Mouse (Mus musculus): Measurements from ENCODE around the gene Cerkl. TPM values are rescaled to one million over a fixed set of nuclear protein-coding genes. Genes with fewer than 3 reads are reported as not detected.

Gene Cerkl
- polyA plus RNA-seq, 1 experiment: not detected

DNA sequence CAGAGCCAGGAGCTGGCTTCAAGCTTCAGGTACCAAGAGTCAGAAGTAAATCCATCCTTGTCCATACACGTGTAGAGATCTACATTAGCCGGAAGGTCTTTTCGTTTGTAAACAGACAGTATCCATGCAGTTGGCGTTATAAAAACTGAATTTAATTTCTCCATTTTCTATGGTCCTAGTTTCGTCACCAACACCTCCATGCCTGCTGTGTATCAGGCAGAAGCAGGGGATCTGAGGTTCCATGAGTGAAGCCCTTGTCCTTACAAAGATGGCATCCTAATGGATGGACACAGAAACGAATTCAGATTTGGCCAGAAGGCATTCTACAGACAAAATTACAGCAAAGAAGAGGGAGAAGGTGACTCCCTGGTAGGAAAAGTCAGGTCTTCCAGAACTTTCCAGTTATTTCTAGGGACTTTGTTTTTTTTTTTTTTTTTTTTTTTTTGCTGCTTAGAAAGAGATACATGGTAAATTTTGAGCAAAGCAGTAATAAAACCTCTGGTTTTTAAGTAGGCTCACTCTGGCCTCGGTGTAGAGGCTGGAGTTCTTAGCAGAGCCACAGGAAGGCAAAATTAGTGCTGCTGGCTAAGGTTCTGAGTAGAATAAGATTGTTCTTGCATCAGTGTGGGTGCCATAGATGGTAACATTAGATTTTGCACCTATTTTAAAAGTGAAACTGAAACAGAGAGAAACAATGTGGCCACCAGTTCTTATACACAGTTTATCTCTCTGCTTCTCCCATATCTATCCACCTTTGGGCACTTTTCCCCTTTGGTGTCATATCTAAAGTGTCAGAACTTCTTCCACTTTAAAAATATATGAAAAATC lies 85.0 kb downstream of the Cerkl start:
- no peak overlapping the region for H3K27ac ChIP-seq (ENCODE audit: insufficient read depth, low read depth, low read length)
- 92% methylated on average over 7 of the region's 7 CpGs for WGBS

DNA sequence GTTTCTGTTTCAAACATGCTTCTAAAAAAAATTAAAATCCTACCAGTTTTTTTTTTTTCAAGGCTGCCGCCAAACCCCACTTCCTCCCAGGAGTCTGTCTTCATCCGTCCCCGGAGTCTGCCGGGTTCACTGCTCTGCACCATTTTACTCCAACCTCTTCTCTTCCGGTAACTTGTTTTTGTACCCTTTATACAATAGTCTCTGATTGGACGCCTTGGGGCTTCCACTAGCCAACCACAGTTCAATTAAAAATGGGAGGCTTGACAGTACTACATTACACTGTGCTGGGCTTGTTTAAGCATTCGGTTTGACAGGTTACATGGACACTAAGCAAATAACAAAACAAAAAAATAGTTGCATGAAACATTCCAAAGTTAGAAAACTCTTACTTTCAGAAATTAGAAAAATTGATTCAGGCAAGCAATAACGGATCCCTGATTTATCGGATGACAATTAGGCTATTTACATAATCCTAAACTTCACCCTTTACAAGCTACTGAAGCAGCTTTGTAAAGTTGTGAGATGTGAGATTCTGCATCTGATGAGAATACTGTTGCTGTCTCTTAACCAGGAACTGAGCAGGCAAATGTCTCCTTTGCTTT lies 85.8 kb downstream of the Cerkl start:
- no peak overlapping the region for H3K27ac ChIP-seq (ENCODE audit: insufficient read depth, low read depth, low read length)
- no peak overlapping the region for H3K4me3 ChIP-seq (ENCODE audit: insufficient read depth, low read depth, low read length)
- WGBS: 66% methylated on average over 9 of the region's 9 CpGs
- no peaks in the 10 kb centered on the region for H3K4me1 ChIP-seq (ENCODE audit: control insufficient read depth, insufficient read depth, low read length)
- TF ChIP-seq CTCF (IDR thresholded peaks at IDR 0.05; ENCODE audit: insufficient read depth, low read depth, low read length) (no peak), POLR2A (IDR thresholded peaks at IDR 0.05; ENCODE audit: insufficient read depth, low read depth, low read length) (no peak)

More for the DNA sequence above, 85.0 kb downstream of the Cerkl start:
- Histone ChIP-seq H3K4me1 (ENCODE audit: control insufficient read depth, insufficient read depth, low read length) (no peaks in the 10 kb centered on the region), H3K4me3 (ENCODE audit: insufficient read depth, low read depth, low read length) (no peak overlapping the region)
- TF ChIP-seq POLR2A (IDR thresholded peaks at IDR 0.05; ENCODE audit: insufficient read depth, low read depth, low read length) (no peak), CTCF (IDR thresholded peaks at IDR 0.05; ENCODE audit: insufficient read depth, low read depth, low read length) (no peak)

DNA sequence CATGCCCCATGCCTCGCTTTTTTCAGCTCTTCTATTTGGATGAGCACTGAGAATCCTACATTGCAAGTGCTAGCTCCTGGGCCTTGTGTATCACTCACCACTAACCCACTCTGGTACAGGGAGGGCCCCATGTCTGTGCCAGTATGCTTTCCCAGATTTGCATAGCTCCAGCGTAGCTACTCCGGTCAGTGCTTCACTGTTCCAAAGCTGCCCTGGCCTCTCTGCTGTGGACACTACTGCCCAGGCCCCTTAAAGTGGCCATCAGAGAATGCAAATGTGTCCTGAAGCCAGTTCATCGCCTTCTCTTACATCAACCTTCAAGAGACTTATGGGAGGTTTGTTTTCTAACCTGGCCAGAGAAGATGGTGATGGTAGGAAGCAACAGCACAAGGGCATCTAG lies 86.7 kb downstream of the Cerkl start:
- no peak for TF ChIP-seq CTCF (IDR thresholded peaks at IDR 0.05; ENCODE audit: insufficient read depth, low read depth, low read length)
- TF ChIP-seq POLR2A (IDR thresholded peaks at IDR 0.05; ENCODE audit: insufficient read depth, low read depth, low read length): no peak
- Histone ChIP-seq H3K4me3 (ENCODE audit: insufficient read depth, low read depth, low read length) (no peak overlapping the region), H3K27ac (ENCODE audit: insufficient read depth, low read depth, low read length) (no peak overlapping the region), H3K4me1 (ENCODE audit: control insufficient read depth, insufficient read depth, low read length) (no peaks in the 10 kb centered on the region)
- 91% methylated on average over 4 of the region's 4 CpGs for WGBS

DNA sequence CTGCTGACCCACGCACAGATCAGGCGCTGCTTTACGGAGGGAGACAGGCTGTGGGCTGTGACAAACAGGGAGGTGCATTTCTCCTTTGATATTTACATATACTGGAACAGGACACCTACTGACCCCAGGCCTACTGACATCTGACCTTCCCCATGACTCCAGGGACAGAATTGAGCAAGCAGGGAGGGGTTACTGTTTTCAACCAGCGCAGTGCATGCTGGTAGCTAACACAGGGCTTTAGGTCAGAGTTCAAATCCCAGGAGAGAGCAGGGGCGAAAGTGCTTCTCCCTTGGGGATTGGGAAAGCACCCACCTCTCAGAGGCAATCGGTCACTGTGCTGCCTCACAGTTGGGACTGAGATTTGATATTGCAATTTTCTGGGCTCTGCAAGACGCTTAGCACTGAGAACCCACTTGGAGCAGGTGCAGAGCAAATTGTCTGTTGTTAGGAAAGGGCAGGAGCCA lies 87.5 kb downstream of the Cerkl start:
- TF ChIP-seq POLR2A (IDR thresholded peaks at IDR 0.05; ENCODE audit: insufficient read depth, low read depth, low read length): no peak
- no peak for TF ChIP-seq CTCF (IDR thresholded peaks at IDR 0.05; ENCODE audit: insufficient read depth, low read depth, low read length)
- no peak overlapping the region for H3K27ac ChIP-seq (ENCODE audit: insufficient read depth, low read depth, low read length)

DNA sequence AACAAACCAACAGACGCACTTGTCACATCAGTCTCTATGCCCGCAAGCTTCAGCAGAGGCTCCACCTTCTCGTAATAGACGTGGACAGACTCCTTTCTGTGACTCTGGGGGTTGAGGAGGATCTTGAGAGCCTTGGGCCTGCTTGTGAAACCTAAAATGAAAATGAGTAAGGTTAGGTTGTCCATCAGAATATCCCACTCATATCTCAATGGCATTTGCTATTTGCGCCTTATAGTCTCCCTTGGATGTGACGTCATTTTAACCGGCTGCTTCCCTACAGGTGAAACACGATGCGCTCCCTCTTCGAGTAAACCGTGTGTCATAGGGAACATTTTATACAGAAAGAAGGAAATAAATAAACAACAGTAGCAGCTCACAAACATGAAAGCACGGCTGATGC lies 87.9 kb downstream of the Cerkl start:
- TF ChIP-seq CTCF (IDR thresholded peaks at IDR 0.05; ENCODE audit: insufficient read depth, low read depth, low read length): no peak
- TF ChIP-seq POLR2A (IDR thresholded peaks at IDR 0.05; ENCODE audit: insufficient read depth, low read depth, low read length): no peak
- 92% methylated on average over 12 of the region's 12 CpGs for WGBS
- no peak overlapping the region for H3K4me3 ChIP-seq (ENCODE audit: insufficient read depth, low read depth, low read length)
- H3K4me1 ChIP-seq (ENCODE audit: control insufficient read depth, insufficient read depth, low read length): no peaks in the 10 kb centered on the region
- no peak overlapping the region for H3K27ac ChIP-seq (ENCODE audit: insufficient read depth, low read depth, low read length)

More for the DNA sequence above, 87.5 kb downstream of the Cerkl start:
- 87% methylated on average over 7 of the region's 7 CpGs for WGBS
- H3K4me3 ChIP-seq (ENCODE audit: insufficient read depth, low read depth, low read length): no peak overlapping the region
- H3K4me1 ChIP-seq (ENCODE audit: control insufficient read depth, insufficient read depth, low read length): no peaks in the 10 kb centered on the region

DNA sequence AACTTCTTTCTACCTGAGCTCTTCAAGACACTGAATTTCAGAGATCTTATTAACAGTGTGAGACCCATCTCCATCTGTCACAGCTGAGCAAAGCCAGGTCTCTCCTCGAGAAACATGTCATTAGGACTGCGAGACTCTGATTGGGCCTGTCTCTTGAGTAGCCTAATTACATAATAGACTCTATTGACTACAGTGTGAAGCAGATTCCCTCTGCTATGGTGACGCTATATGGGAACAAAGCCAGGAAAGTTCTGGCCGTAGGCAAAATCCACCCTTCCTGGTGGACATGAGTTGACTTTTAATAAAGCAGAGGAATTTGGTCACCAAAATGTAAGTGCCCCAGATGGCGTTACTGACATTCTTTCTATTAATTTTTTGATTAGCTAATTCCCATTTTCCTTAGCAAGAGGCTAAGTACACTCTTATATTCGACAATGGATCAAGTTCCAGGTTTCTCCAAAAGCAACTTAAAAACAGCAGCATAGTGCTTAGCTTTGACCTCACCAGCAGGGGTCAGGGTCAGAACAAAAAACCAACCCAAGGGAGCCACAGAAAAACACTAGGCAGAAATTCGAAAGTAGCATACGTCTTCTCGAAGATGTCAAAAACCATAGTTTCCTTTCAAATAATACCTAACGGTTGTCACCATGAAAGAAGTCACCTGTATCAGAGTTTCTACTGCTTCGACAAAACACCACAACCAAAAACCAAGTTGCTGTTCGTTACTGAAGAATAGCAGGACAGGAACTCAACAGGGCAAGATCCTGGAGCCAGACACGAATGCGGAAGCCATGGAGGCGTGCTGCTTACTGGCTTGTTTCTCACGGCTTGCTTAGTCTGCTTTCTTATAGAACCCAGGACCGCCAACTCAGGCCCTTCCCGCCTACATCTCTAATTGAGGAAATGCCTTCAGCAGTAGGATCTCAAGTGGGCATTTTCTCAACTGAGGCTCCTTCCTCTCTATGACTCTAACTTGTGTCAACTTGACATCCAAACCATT lies 88.8 kb downstream of the Cerkl start:
- Histone ChIP-seq H3K27ac (ENCODE audit: insufficient read depth, low read depth, low read length) (no peak overlapping the region), H3K4me1 (ENCODE audit: control insufficient read depth, insufficient read depth, low read length) (no peaks in the 10 kb centered on the region), H3K4me3 (ENCODE audit: insufficient read depth, low read depth, low read length) (no peak overlapping the region)
- WGBS: 73% methylated on average over 18 of the region's 18 CpGs
- TF ChIP-seq POLR2A (IDR thresholded peaks at IDR 0.05; ENCODE audit: insufficient read depth, low read depth, low read length): no peak
- no peak for TF ChIP-seq CTCF (IDR thresholded peaks at IDR 0.05; ENCODE audit: insufficient read depth, low read depth, low read length)

DNA sequence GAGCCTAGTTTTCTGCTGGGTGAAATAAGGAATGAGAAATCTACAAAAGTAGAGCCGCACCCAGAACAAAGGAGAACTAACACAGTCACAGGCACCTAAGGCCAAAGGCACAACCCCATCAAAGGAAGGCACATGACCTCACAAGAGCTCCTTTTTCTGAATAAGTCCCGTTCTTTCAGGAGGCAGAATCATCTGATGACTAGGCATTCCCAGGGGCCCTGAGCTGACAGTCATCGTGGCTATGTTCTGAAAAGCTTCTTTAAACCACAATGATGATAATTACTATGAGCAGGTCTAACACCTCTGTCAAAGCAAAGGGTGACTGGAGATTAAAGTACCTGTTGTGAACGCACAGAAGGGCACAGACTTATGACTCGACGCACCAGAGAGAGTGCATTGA lies 92.7 kb downstream of the Cerkl start:
- H3K4me3 ChIP-seq (ENCODE audit: insufficient read depth, low read depth, low read length): no peak overlapping the region
- TF ChIP-seq CTCF (IDR thresholded peaks at IDR 0.05; ENCODE audit: insufficient read depth, low read depth, low read length) (no peak), POLR2A (IDR thresholded peaks at IDR 0.05; ENCODE audit: insufficient read depth, low read depth, low read length) (no peak)
- WGBS: 77% methylated on average over 6 of the region's 6 CpGs
- no peak overlapping the region for H3K27ac ChIP-seq (ENCODE audit: insufficient read depth, low read depth, low read length)
- H3K4me1 ChIP-seq (ENCODE audit: control insufficient read depth, insufficient read depth, low read length): no peaks in the 10 kb centered on the region

DNA sequence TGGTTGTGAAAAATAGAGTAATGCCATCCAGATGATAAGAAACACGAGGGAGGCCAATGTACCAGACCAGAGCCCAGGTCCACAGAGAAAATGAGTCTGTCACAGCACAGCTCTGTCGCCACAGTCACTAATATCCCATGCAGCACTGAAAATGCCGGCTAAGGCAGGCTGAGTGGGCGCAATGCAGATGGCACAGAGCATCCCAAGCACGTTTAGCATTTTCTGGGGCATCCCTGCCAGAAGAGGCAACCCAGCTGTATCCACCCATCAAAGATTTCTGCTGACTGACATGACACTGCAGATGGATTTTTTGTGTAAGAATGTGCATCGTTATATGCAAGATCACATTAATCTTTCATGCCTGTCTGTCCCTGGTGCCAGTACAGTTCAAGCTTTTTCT lies 94.6 kb downstream of the Cerkl start:
- Histone ChIP-seq H3K27ac (ENCODE audit: insufficient read depth, low read depth, low read length) (no peak overlapping the region), H3K4me1 (ENCODE audit: control insufficient read depth, insufficient read depth, low read length) (no peaks in the 10 kb centered on the region), H3K4me3 (ENCODE audit: insufficient read depth, low read depth, low read length) (no peak overlapping the region)
- 56% methylated on average over 6 of the region's 6 CpGs for WGBS
- TF ChIP-seq POLR2A (IDR thresholded peaks at IDR 0.05; ENCODE audit: insufficient read depth, low read depth, low read length) (no peak), CTCF (IDR thresholded peaks at IDR 0.05; ENCODE audit: insufficient read depth, low read depth, low read length) (no peak)

All from olfactory bulb, adult 2 months (tissue).